Mouse (Mus musculus): ENCODE measurements around the gene Ntm.

The Ntm gene

GRCm38 (mm10) chr9:29754374-29754773 lies 208.6 kb downstream of the Ntm start:
- no peak for DNase-seq (ENCODE audit: low spot score)

- no peak for DNase-seq (ENCODE audit: low spot score)
Observed at GRCm38 (mm10) chr9:29751396-29751795, 211.5 kb downstream of the Ntm start.

GRCm38 (mm10) chr9:29750371-29751014 lies 212.4 kb downstream of the Ntm start:
- DNase-seq (ENCODE audit: low spot score): peak; percentile 29

- no peak for DNase-seq (ENCODE audit: low spot score)
Observed at GRCm38 (mm10) chr9:29748070-29748469, 214.9 kb downstream of the Ntm start.

GRCm38 (mm10) chr9:29738835-29739526 lies 224.0 kb downstream of the Ntm start:
- no peak for DNase-seq (ENCODE audit: low spot score)

GRCm38 (mm10) chr9:29736031-29736430 lies 226.9 kb downstream of the Ntm start:
- DNase-seq (ENCODE audit: low spot score): no peak

- DNase-seq (ENCODE audit: low spot score): no peak
Observed at GRCm38 (mm10) chr9:29732895-29733294, 230.0 kb downstream of the Ntm start.

- no peak for DNase-seq (ENCODE audit: low spot score)
Observed at GRCm38 (mm10) chr9:29731672-29732071, 231.3 kb downstream of the Ntm start.

- peak; percentile 11 for DNase-seq (ENCODE audit: low spot score)
Observed at GRCm38 (mm10) chr9:29727540-29728432, 235.2 kb downstream of the Ntm start.

GRCm38 (mm10) chr9:29721461-29721860 lies 241.5 kb downstream of the Ntm start:
- DNase-seq (ENCODE audit: low spot score): no peak

GRCm38 (mm10) chr9:29716795-29717194 lies 246.1 kb downstream of the Ntm start:
- DNase-seq (ENCODE audit: low spot score): no peak

- DNase-seq (ENCODE audit: low spot score): no peak
Observed at GRCm38 (mm10) chr9:29698276-29698675, 264.7 kb downstream of the Ntm start.

- DNase-seq (ENCODE audit: low spot score): no peak
Observed at GRCm38 (mm10) chr9:29694151-29694550, 268.8 kb downstream of the Ntm start.

- DNase-seq (ENCODE audit: low spot score): no peak
Observed at GRCm38 (mm10) chr9:29691186-29691855, 271.6 kb downstream of the Ntm start.

- no peak for DNase-seq (ENCODE audit: low spot score)
Observed at GRCm38 (mm10) chr9:29682224-29682623, 280.7 kb downstream of the Ntm start.

GRCm38 (mm10) chr9:29680677-29681076 lies 282.3 kb downstream of the Ntm start:
- DNase-seq (ENCODE audit: low spot score): no peak

GRCm38 (mm10) chr9:29673911-29674310 lies 289.0 kb downstream of the Ntm start:
- peak; percentile 41 for DNase-seq (ENCODE audit: low spot score)

- DNase-seq (ENCODE audit: low spot score): peak; percentile 11
Observed at GRCm38 (mm10) chr9:29671861-29672260, 291.1 kb downstream of the Ntm start.

GRCm38 (mm10) chr9:29663286-29663685 lies 299.7 kb downstream of the Ntm start:
- no peak for DNase-seq (ENCODE audit: low spot score)

GRCm38 (mm10) chr9:29661468-29662145 lies 301.3 kb downstream of the Ntm start:
- peak; percentile 13 for DNase-seq (ENCODE audit: low spot score)

GRCm38 (mm10) chr9:29660059-29660613 lies 302.8 kb downstream of the Ntm start:
- no peak for DNase-seq (ENCODE audit: low spot score)

All from ovary, postnatal 36 days (tissue).